Mouse (Mus musculus) hindbrain, embryonic 13.5 days (tissue): ENCODE measurements around the gene Cpt2. TPM values are rescaled to one million over a fixed set of nuclear protein-coding genes. Genes with fewer than 3 reads are reported as not detected.

Experiments used
- ATAC-seq: fragments of 200-750 bp; cut with Nextera tagmentation; 2 replicates; pipeline ENCODE4 v1.8.0; 2017; ENCODE audit warnings: moderate TSS enrichment; ENCODE audit not compliant: low FRiP score
- H3K27ac ChIP-seq: fragments of 300-500 bp; sonication (generic); 2 replicates; pipeline ENCODE4 v1.5.1; 2015; ENCODE audit warnings: inconsistent platforms, mild to moderate bottlenecking, moderate library complexity
- H3K27me3 ChIP-seq: fragments of 300-500 bp; sonication (generic); 2 replicates; pipeline ENCODE4 v1.6.1; 2015; ENCODE audit warnings: mild to moderate bottlenecking, inconsistent platforms
- H3K36me3 ChIP-seq: fragments of 300-500 bp; sonication (generic); 2 replicates; pipeline ENCODE4 v1.6.1; 2015; ENCODE audit warnings: mild to moderate bottlenecking, inconsistent platforms
- H3K4me1 ChIP-seq: fragments of 300-500 bp; sonication (generic); replicated peaks from 2 replicates; pipeline ENCODE4 v1.6.1; 2015; ENCODE audit warnings: inconsistent platforms
- H3K4me2 ChIP-seq: fragments of 300-500 bp; sonication (generic); 2 replicates; pipeline ENCODE4 v1.6.1; 2015; ENCODE audit warnings: inconsistent platforms, mild to moderate bottlenecking, moderate library complexity
- H3K4me3 ChIP-seq: fragments of 300-500 bp; sonication (generic); 2 replicates; pipeline ENCODE4 v1.5.1; 2015; ENCODE audit warnings: mild to moderate bottlenecking, inconsistent platforms
- H3K9ac ChIP-seq: fragments of 300-500 bp; sonication (generic); 2 replicates; pipeline ENCODE4 v1.6.1; 2015; ENCODE audit warnings: mild to moderate bottlenecking, inconsistent platforms
- H3K9me3 ChIP-seq: fragments of 300-500 bp; sonication (generic); 2 replicates; pipeline ENCODE4 v1.6.1; 2016; ENCODE audit warnings: inconsistent platforms
- WGBS: fragments of 180-500 bp; shearing (Covaris S2); methylation state at CpG from one replicate; pipeline ENCODE4 v1.1.7; 2015; 5-methylcytosine and 5-hydroxymethylcytosine counted together
- polyA plus RNA-seq: library from polyadenylated mRNA; unstranded; fragments of >200 nt; fragmentation: Nextera tagmentation; extraction: Ambion mirVana; gene quantifications from 2 replicates; pipeline ENCODE4 v1.2.1, GENCODE M21; 2015

Gene Cpt2
- 19.0 and 20.0 TPM in 2 replicates for polyA plus RNA-seq

GRCm38 (mm10) chr4:107923145-107923802, at the start of gene Cpt2:
Cpt2 (minus strand) TSS chr4:107923610.
- Histone ChIP-seq H3K27ac (peak within 1 kb of the TSS; percentile 71), H3K27me3 (0 out of 2 replicates have a peak, but pooled peaks cover 3% of the 10 kb centered on the region), H3K4me2 (peak within 1 kb of the TSS; percentile 81), H3K36me3 (peaks cover 7% of the 10 kb centered on the region; the same call in 1 of the 2 replicates), H3K9ac (peak within 1 kb of the TSS; percentile 85), H3K9me3 (no peaks in the 10 kb centered on the region), H3K4me3 (peak within 1 kb of the TSS; percentile 69), H3K4me1 (peaks cover 28% of the 10 kb centered on the region)
- peak; percentile 93 for ATAC-seq
- WGBS = 2% methylated on average over 38 of the region's 38 CpGs

GRCm38 (mm10) chr4:107971162-107971561, 47.8 kb upstream of the Cpt2 start:
- no peak overlapping the region for H3K4me3 ChIP-seq
- ATAC-seq = no peak
- H3K4me1 ChIP-seq = no peaks in the 10 kb centered on the region
- H3K27me3 ChIP-seq = no peaks in the 10 kb centered on the region
- no peak overlapping the region for H3K9ac ChIP-seq
- H3K4me2 ChIP-seq = no peak overlapping the region
- WGBS = 97% methylated on average over 1 of the region's 1 CpGs
- H3K36me3 ChIP-seq = no peaks in the 10 kb centered on the region
- H3K27ac ChIP-seq = no peak overlapping the region
- no peaks in the 10 kb centered on the region for H3K9me3 ChIP-seq

DNA sequence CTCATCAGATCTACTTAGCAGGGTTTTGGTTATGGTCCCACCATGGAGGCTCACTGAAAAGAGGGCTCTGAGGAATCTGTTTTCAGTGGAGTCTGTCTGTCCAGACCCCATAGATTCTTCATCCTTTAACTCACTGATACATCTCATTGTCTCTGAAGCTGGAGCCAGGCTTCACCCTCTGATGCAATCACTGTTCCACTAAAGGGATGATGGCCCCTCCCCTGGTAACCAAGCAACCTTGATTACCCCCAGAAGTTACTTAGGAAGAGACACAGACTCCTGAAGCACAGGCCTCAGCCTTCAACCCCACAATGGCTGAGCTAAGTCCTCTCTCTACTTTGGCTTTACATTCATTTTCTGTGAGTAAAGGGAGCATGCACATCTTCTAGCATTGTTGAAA, 46.4 kb upstream of the Cpt2 start:
- H3K9me3 ChIP-seq = no peaks in the 10 kb centered on the region
- H3K4me3 ChIP-seq = no peak overlapping the region
- H3K4me2 ChIP-seq = no peak overlapping the region
- no peak overlapping the region for H3K9ac ChIP-seq
- no peak overlapping the region for H3K27ac ChIP-seq
- H3K4me1 ChIP-seq = no peaks in the 10 kb centered on the region
- no peaks in the 10 kb centered on the region for H3K36me3 ChIP-seq
- no peaks in the 10 kb centered on the region for H3K27me3 ChIP-seq
- no peak for ATAC-seq

DNA sequence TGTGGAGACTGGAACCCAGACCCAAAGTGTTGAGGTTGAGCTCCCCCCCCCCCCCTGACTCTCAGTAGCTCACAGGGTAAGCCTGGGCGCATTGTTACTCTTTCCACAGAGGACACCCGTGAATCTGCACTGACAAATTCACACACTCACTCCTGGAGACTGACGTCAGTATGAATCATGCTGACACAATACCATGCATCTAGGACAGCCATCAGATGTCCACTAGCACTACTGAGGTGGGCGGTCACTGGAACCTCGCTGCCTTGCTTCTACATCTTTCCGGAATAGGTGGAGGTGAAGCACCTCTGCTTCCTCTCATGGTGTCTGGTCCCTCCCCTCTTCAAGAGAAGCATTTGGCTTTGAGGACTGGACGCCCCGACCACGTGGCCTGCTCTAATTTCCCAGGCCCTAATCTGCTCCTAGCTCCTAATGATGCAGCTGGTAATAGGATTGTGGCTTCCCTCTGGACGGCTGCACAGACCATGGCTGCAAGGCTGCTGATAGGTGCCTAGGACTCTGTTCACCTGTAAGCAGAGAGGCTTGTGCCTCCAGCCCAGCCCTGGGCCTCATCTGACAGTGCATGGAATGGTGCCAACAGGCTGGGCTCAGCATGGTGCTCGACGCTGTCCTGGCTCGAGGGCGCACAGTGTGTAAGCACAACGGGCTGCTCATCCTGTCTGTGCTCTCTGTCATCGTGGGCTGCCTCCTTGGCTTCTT, 44.7 kb upstream of the Cpt2 start, which contains the start of gene Slc1a7:
Gene Slc1a7, plus strand, starts transcription at position 367 of the 717 bp plus-strand sequence.
- Histone ChIP-seq H3K36me3 (no peaks in the 10 kb centered on the region), H3K4me3 (no peak within 1 kb of the TSS), H3K4me2 (no peak within 1 kb of the TSS), H3K27ac (no peak within 1 kb of the TSS), H3K4me1 (no peaks in the 10 kb centered on the region), H3K9ac (no peak within 1 kb of the TSS), H3K27me3 (no peaks in the 10 kb centered on the region), H3K9me3 (no peaks in the 10 kb centered on the region)
- ATAC-seq = no peak
- 82% methylated on average over 16 of the region's 16 CpGs for WGBS

DNA sequence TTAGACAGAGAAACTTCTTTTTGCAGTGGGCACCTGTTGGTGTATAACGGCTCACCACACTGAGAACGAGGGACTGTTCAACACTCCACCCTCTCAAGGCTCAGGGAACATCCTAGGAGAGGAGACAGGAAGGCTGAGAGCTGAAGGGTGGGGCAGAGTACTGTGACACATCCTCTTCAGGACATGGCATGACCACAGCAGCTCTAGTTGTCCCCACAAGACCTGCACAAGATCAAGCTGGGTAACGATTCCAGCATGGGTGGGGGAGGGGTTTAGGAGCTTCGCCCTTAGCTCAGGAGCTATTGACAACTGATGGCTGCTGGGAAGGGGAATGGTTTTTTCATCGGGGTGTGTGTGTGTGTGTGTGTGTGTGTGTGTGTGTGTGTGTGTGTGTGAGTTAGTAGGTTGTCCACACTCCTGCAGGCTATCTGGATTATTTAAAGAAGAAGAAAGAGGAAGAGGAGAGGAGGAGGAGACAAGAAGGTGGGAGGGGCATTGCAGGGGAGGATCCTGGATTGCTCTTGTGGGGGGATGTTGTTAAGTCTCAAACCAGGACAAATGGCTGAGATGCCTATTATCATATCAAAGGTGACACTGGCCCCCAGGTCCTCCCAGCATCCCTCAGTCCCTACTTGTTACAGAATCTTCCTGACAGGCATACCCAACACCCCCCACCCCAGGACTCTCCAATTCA, 43.2 kb upstream of the Cpt2 start:
- Histone ChIP-seq H3K36me3 (no peaks in the 10 kb centered on the region), H3K9ac (no peak overlapping the region), H3K4me3 (no peak overlapping the region), H3K27ac (no peak overlapping the region), H3K9me3 (no peaks in the 10 kb centered on the region), H3K4me1 (peaks cover 14% of the 10 kb centered on the region), H3K4me2 (no peak overlapping the region), H3K27me3 (no peaks in the 10 kb centered on the region)
- no peak for ATAC-seq
- WGBS = 60% methylated on average over 5 of the region's 5 CpGs

- H3K9ac ChIP-seq = no peak overlapping the region
- WGBS = 81% methylated on average over 2 of the region's 2 CpGs
- no peak overlapping the region for H3K4me2 ChIP-seq
- no peaks in the 10 kb centered on the region for H3K27me3 ChIP-seq
- H3K4me1 ChIP-seq = peaks cover 14% of the 10 kb centered on the region
- no peak overlapping the region for H3K27ac ChIP-seq
- no peak for ATAC-seq
- no peak overlapping the region for H3K4me3 ChIP-seq
- H3K9me3 ChIP-seq = no peaks in the 10 kb centered on the region
- no peaks in the 10 kb centered on the region for H3K36me3 ChIP-seq
Measured at GRCm38 (mm10) chr4:107962792-107963191, 39.4 kb upstream of the Cpt2 start.

DNA sequence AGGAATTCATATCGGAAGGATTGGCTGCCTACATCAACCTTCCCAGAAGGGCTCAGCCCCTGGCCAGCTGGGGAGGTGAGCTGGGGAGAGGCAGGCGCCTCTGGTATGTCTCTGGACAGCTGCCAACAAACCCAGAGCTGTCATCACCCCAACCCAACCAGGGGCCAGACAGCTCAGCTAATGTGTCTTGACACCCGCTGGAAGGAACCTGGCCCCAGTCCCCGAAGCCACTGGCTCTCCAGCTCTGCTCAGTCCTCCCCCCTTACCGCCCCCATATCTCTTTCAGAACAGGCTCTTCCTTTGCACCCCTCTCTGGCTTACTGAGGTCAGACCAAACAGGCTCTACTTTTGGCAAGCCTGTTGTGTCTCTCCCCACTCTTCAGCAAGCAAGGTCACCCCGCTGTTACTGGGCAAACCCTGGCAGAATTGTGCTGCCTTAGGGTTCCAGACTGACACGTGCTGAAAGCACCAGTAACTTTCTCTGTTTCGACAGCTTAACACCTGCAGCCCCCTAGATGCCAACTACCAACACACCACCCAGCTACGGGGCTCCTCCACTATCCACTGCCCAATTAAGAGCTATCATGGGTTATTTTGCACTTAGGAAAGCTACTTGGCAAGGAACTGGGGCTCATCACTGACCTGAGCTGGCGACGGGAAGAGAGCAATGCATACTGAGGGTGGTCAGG, 38.8 kb upstream of the Cpt2 start:
- Histone ChIP-seq H3K27me3 (no peaks in the 10 kb centered on the region), H3K9me3 (no peaks in the 10 kb centered on the region), H3K36me3 (no peaks in the 10 kb centered on the region), H3K27ac (no peak overlapping the region), H3K4me1 (peaks cover 14% of the 10 kb centered on the region), H3K4me3 (no peak overlapping the region), H3K9ac (no peak overlapping the region), H3K4me2 (no peak overlapping the region)
- ATAC-seq = no peak
- WGBS = 69% methylated on average over 11 of the region's 11 CpGs

- no peak for ATAC-seq
- Histone ChIP-seq H3K4me1 (peaks cover 17% of the 10 kb centered on the region), H3K27me3 (no peaks in the 10 kb centered on the region), H3K4me3 (no peak overlapping the region), H3K9ac (no peak overlapping the region), H3K9me3 (no peaks in the 10 kb centered on the region), H3K27ac (no peak overlapping the region), H3K4me2 (no peak overlapping the region), H3K36me3 (no peaks in the 10 kb centered on the region)
- 57% methylated on average over 7 of the region's 7 CpGs for WGBS
Measured at GRCm38 (mm10) chr4:107958487-107958886, 35.1 kb upstream of the Cpt2 start.

DNA sequence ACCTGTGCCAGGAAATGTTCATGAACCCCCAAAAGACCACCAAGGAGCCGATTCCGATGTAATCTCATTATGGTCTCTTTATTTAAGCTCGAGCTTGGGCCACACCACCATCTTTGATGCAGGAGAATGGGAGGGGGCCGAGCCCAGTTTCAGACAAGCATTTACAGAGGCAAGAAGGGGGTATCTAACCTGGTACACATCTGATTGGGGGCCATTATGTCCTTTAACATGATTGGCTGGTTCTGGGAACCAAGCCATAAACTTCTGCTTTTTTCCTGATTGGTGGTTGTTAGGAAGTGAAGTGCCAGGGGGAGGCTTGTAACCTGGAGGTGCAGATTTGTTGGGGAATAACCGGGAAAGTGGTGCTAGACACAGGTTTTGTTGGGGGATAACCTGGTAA, 32.3 kb upstream of the Cpt2 start:
- Histone ChIP-seq H3K27me3 (no peaks in the 10 kb centered on the region), H3K4me3 (no peak overlapping the region), H3K9me3 (no peaks in the 10 kb centered on the region), H3K36me3 (no peaks in the 10 kb centered on the region), H3K27ac (no peak overlapping the region), H3K9ac (no peak overlapping the region), H3K4me1 (0 out of 2 replicates have a peak, but pooled peaks cover 4% of the 10 kb centered on the region), H3K4me2 (no peak overlapping the region)
- ATAC-seq = no peak
- 71% methylated on average over 5 of the region's 5 CpGs for WGBS

GRCm38 (mm10) chr4:107952845-107953244, 29.4 kb upstream of the Cpt2 start:
- no peak overlapping the region for H3K27ac ChIP-seq
- H3K9me3 ChIP-seq = no peaks in the 10 kb centered on the region
- H3K4me2 ChIP-seq = no peak overlapping the region
- H3K4me1 ChIP-seq = 0 out of 2 replicates have a peak, but pooled peaks cover 4% of the 10 kb centered on the region
- no peak overlapping the region for H3K4me3 ChIP-seq
- H3K9ac ChIP-seq = no peak overlapping the region
- no peaks in the 10 kb centered on the region for H3K27me3 ChIP-seq
- no peak for ATAC-seq
- H3K36me3 ChIP-seq = no peaks in the 10 kb centered on the region

GRCm38 (mm10) chr4:107949918-107950317, 26.5 kb upstream of the Cpt2 start:
- Histone ChIP-seq H3K9ac (no peak overlapping the region), H3K36me3 (no peaks in the 10 kb centered on the region), H3K27ac (no peak overlapping the region), H3K4me1 (0 out of 2 replicates have a peak, but pooled peaks cover 4% of the 10 kb centered on the region), H3K27me3 (no peaks in the 10 kb centered on the region), H3K9me3 (no peaks in the 10 kb centered on the region), H3K4me3 (no peak overlapping the region), H3K4me2 (no peak overlapping the region)
- ATAC-seq = no peak
- 83% methylated on average over 4 of the region's 4 CpGs for WGBS

DNA sequence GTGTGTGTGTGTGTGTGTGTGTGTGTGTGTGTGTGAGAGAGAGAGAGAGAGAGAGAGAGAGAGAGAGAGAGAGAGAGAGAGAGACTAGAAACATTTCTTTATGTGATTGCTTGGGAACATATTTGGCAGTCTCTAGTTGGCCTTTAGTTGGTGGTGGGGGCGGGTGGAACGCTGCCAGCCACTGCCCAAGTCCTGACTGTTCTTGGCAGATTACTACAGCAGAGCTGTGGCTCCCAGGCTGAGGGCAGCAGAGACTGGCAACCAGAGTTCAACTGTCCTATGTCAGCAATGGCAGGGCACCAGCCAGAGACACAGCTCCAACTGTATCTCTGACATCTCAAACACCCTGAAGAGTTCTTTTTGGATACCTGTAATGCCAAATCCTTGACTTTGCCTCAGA, 20.7 kb upstream of the Cpt2 start:
- no peaks in the 10 kb centered on the region for H3K36me3 ChIP-seq
- no peak for ATAC-seq
- 85% methylated on average over 2 of the region's 2 CpGs for WGBS
- H3K4me2 ChIP-seq = no peak overlapping the region
- H3K27me3 ChIP-seq = peaks cover 4% of the 10 kb centered on the region; the same call in 1 of the 2 replicates
- H3K4me3 ChIP-seq = no peak overlapping the region
- no peaks in the 10 kb centered on the region for H3K4me1 ChIP-seq
- no peak overlapping the region for H3K27ac ChIP-seq
- H3K9ac ChIP-seq = no peak overlapping the region
- H3K9me3 ChIP-seq = no peaks in the 10 kb centered on the region
